Mouse (Mus musculus) ES-Bruce4 (cell line): ENCODE results near the gene Sox18.

Source experiments
- EP300 ChIP-seq: IDR thresholded peaks from 2 replicates; pipeline ENCODE4 v1.6.1; 2011; ENCODE audit warnings: low read depth, low read length; ENCODE audit not compliant: insufficient read depth
- POLR2A ChIP-seq: IDR thresholded peaks from one replicate; pipeline ENCODE4 v1.8.1; 2011; ENCODE audit warnings: low read length; ENCODE audit not compliant: insufficient read depth

GRCm38 (mm10) chr2:181698241-181698640 is 26.8 kb upstream of the Sox18 start, which contains the start of gene Lkaaear1:
- TF ChIP-seq EP300 = no peak
- no peak for TF ChIP-seq POLR2A
